Mouse (Mus musculus): ENCODE measurements around the gene Trappc3. TPM values are rescaled to one million over a fixed set of nuclear protein-coding genes. Genes with fewer than 3 reads are reported as not detected.
"Not testable (repeated sequence)": the region's sequence is repeated elsewhere in the genome, so short reads cannot be mapped to it uniquely, and the experiment has no call there.

The Trappc3 gene
- 97.2 and 103 TPM in 2 replicates for polyA plus RNA-seq (2015; fragmentation: Nextera tagmentation; extraction: Ambion mirVana)

- under 1% methylated on average over 46 of the region's 46 CpGs for WGBS
- Histone ChIP-seq H3K9me3 (replicated peaks; ENCODE audit: control insufficient read depth, low read length) (no peaks in the 10 kb centered on the region), H3K36me3 (ENCODE audit: control insufficient read depth, insufficient read depth, low read length) (no peaks in the 10 kb centered on the region), H3K4me1 (ENCODE audit: control insufficient read depth, insufficient read depth, low read length) (peaks cover 43% of the 10 kb centered on the region), H3K4me2 (ENCODE audit: low read depth, low read length) (peak within 1 kb of the TSS; percentile 81), H3K4me3 (replicated peaks; ENCODE audit: low read length) (peak within 1 kb of the TSS; percentile 59), H3K9ac (ENCODE audit: low read length) (peak within 1 kb of the TSS; percentile 86), H3K27ac (ENCODE audit: low read length) (peak within 1 kb of the TSS; percentile 94), H3K27me3 (ENCODE audit: control insufficient read depth, insufficient read depth, low read length) (no peaks in the 10 kb centered on the region)
- ATAC-seq (ENCODE audit: insufficient read depth, low FRiP score) = peak; percentile 94
Observed at GRCm38 (mm10) chr4:126262119-126262807, at the start of gene Trappc3. TSS of gene Trappc3 (plus strand) at chr4:126262325.

- no peaks in the 10 kb centered on the region for H3K9me3 ChIP-seq (replicated peaks; ENCODE audit: control insufficient read depth, low read length)
- H3K36me3 ChIP-seq (ENCODE audit: control insufficient read depth, insufficient read depth, low read length) = no peaks in the 10 kb centered on the region
- H3K4me1 ChIP-seq (ENCODE audit: control insufficient read depth, insufficient read depth, low read length) = no peaks in the 10 kb centered on the region
- no peak overlapping the region for H3K4me3 ChIP-seq (replicated peaks; ENCODE audit: low read length)
- no peak overlapping the region for H3K9ac ChIP-seq (ENCODE audit: low read length)
- no peak overlapping the region for H3K27ac ChIP-seq (ENCODE audit: low read length)
- ATAC-seq (ENCODE audit: insufficient read depth, low FRiP score) = no peak; the same call in 1 of the 2 replicates
- WGBS = 69% methylated on average over 6 of the region's 6 CpGs
- no peak overlapping the region for H3K4me2 ChIP-seq (ENCODE audit: low read depth, low read length)
- H3K27me3 ChIP-seq (ENCODE audit: control insufficient read depth, insufficient read depth, low read length) = no peaks in the 10 kb centered on the region
Observed at GRCm38 (mm10) chr4:126217771-126218170, 44.4 kb upstream of the Trappc3 start.

GRCm38 (mm10) chr4:126219540-126219939 is 42.6 kb upstream of the Trappc3 start:
- H3K27me3 ChIP-seq (ENCODE audit: control insufficient read depth, insufficient read depth, low read length); H3K4me3 ChIP-seq (replicated peaks; ENCODE audit: low read length); H3K36me3 ChIP-seq (ENCODE audit: control insufficient read depth, insufficient read depth, low read length); H3K4me1 ChIP-seq (ENCODE audit: control insufficient read depth, insufficient read depth, low read length); ATAC-seq (ENCODE audit: insufficient read depth, low FRiP score); H3K27ac ChIP-seq (ENCODE audit: low read length); H3K9me3 ChIP-seq (replicated peaks; ENCODE audit: control insufficient read depth, low read length); H3K4me2 ChIP-seq (ENCODE audit: low read depth, low read length); H3K9ac ChIP-seq (ENCODE audit: low read length): not testable (repeated sequence)
- WGBS = 63% methylated on average over 3 of the region's 3 CpGs

- no peaks in the 10 kb centered on the region for H3K36me3 ChIP-seq (ENCODE audit: control insufficient read depth, insufficient read depth, low read length)
- H3K4me1 ChIP-seq (ENCODE audit: control insufficient read depth, insufficient read depth, low read length) = no peaks in the 10 kb centered on the region
- 88% methylated on average over 10 of the region's 10 CpGs for WGBS
- no peaks in the 10 kb centered on the region for H3K27me3 ChIP-seq (ENCODE audit: control insufficient read depth, insufficient read depth, low read length)
- no peak overlapping the region for H3K9ac ChIP-seq (ENCODE audit: low read length)
- H3K4me3 ChIP-seq (replicated peaks; ENCODE audit: low read length) = no peak overlapping the region
- no peak for ATAC-seq (ENCODE audit: insufficient read depth, low FRiP score)
- H3K27ac ChIP-seq (ENCODE audit: low read length) = no peak overlapping the region
- no peak overlapping the region for H3K4me2 ChIP-seq (ENCODE audit: low read depth, low read length)
- H3K9me3 ChIP-seq (replicated peaks; ENCODE audit: control insufficient read depth, low read length) = no peaks in the 10 kb centered on the region
Observed at GRCm38 (mm10) chr4:126220045-126220444, 42.1 kb upstream of the Trappc3 start.

DNA sequence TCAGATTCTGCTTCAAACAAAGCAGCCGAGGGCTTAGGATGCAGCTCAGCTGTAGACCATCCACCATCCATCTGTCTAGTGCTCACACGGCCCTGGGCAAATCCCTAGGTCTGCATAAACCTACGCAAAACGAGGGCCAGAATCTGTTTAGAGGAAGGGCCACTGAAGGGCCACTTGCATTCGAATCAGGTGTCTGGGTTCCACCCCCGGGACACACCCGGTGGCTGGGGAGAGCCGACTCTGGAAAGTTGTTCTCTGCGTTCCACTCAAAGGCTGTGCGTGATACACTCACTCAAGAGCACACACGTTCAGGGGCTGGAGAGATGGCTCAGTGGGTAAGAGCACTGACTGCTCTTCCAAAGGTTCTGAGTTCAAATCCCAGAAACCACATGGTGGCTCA is 39.5 kb upstream of the Trappc3 start:
- no peaks in the 10 kb centered on the region for H3K27me3 ChIP-seq (ENCODE audit: control insufficient read depth, insufficient read depth, low read length)
- WGBS = 86% methylated on average over 11 of the region's 11 CpGs
- H3K4me1 ChIP-seq (ENCODE audit: control insufficient read depth, insufficient read depth, low read length) = peaks cover 5% of the 10 kb centered on the region
- no peak overlapping the region for H3K27ac ChIP-seq (ENCODE audit: low read length)
- H3K36me3 ChIP-seq (ENCODE audit: control insufficient read depth, insufficient read depth, low read length) = no peaks in the 10 kb centered on the region
- no peak overlapping the region for H3K4me3 ChIP-seq (replicated peaks; ENCODE audit: low read length)
- no peak for ATAC-seq (ENCODE audit: insufficient read depth, low FRiP score)
- no peaks in the 10 kb centered on the region for H3K9me3 ChIP-seq (replicated peaks; ENCODE audit: control insufficient read depth, low read length)
- H3K9ac ChIP-seq (ENCODE audit: low read length) = no peak overlapping the region
- no peak overlapping the region for H3K4me2 ChIP-seq (ENCODE audit: low read depth, low read length)

GRCm38 (mm10) chr4:126226640-126227039 is 35.5 kb upstream of the Trappc3 start:
- H3K4me3 ChIP-seq (replicated peaks; ENCODE audit: low read length) = no peak overlapping the region
- WGBS = 50% methylated on average over 12 of the region's 12 CpGs
- peaks cover 5% of the 10 kb centered on the region; the same call in 1 of the 2 replicates for H3K36me3 ChIP-seq (ENCODE audit: control insufficient read depth, insufficient read depth, low read length)
- no peak overlapping the region for H3K9ac ChIP-seq (ENCODE audit: low read length)
- peak overlapping the region; percentile 74; the same call in 1 of the 2 replicates for H3K4me2 ChIP-seq (ENCODE audit: low read depth, low read length)
- H3K27ac ChIP-seq (ENCODE audit: low read length) = no peak overlapping the region
- no peaks in the 10 kb centered on the region for H3K27me3 ChIP-seq (ENCODE audit: control insufficient read depth, insufficient read depth, low read length)
- no peaks in the 10 kb centered on the region for H3K9me3 ChIP-seq (replicated peaks; ENCODE audit: control insufficient read depth, low read length)
- H3K4me1 ChIP-seq (ENCODE audit: control insufficient read depth, insufficient read depth, low read length) = peaks cover 6% of the 10 kb centered on the region
- ATAC-seq (ENCODE audit: insufficient read depth, low FRiP score) = no peak

DNA sequence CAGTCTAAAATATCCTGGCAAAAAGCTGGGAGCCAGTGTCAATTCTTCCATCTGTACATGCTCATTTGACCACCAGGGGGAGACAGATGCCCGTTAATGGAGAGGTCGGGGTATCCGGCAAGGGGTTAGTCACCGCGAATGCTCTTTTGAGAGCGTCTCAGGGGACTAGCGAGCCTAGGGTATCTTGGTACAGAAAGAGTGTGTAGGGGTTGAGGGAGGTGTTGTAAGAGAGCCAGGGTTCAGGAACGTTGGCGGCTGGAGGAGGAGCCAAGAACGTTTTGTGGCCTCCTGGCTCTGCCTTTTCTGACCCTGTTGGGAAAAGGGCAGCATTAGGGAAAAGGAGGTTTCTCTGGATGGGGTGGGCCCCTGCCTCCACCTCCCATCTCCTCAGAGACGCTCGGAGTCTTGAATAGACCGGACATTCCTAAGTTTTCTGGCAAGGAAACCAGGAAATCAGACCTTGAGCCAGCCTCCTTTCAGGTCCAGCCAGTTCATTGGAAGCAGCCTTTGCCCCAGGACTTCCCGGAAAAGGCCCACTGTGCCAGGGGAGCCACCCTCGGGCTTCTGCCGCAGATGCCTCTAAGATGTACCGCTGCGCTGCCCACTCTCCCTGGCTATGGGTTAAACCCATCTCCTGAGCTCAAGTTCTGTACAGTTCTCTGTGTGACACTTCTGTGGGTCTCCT is 34.9 kb upstream of the Trappc3 start:
- peak overlapping the region; percentile 41 for H3K4me3 ChIP-seq (replicated peaks; ENCODE audit: low read length)
- H3K36me3 ChIP-seq (ENCODE audit: control insufficient read depth, insufficient read depth, low read length) = peaks cover 5% of the 10 kb centered on the region; the same call in 1 of the 2 replicates
- peak overlapping the region; percentile 61 for H3K27ac ChIP-seq (ENCODE audit: low read length)
- 7% methylated on average over 18 of the region's 18 CpGs for WGBS
- H3K9ac ChIP-seq (ENCODE audit: low read length) = peak overlapping the region; percentile 65
- ATAC-seq (ENCODE audit: insufficient read depth, low FRiP score) = peak; percentile 83; the same call in 1 of the 2 replicates
- peak overlapping the region; percentile 74 for H3K4me2 ChIP-seq (ENCODE audit: low read depth, low read length)
- no peaks in the 10 kb centered on the region for H3K27me3 ChIP-seq (ENCODE audit: control insufficient read depth, insufficient read depth, low read length)
- peaks cover 6% of the 10 kb centered on the region for H3K4me1 ChIP-seq (ENCODE audit: control insufficient read depth, insufficient read depth, low read length)
- H3K9me3 ChIP-seq (replicated peaks; ENCODE audit: control insufficient read depth, low read length) = no peaks in the 10 kb centered on the region

GRCm38 (mm10) chr4:126228144-126228543 is 34.0 kb upstream of the Trappc3 start:
- Histone ChIP-seq H3K4me3 (replicated peaks; ENCODE audit: low read length) (no peak overlapping the region), H3K27ac (ENCODE audit: low read length) (peak overlapping the region; percentile 8; the same call in 1 of the 2 replicates), H3K4me1 (ENCODE audit: control insufficient read depth, insufficient read depth, low read length) (peaks cover 6% of the 10 kb centered on the region), H3K9ac (ENCODE audit: low read length) (no peak overlapping the region), H3K9me3 (replicated peaks; ENCODE audit: control insufficient read depth, low read length) (no peaks in the 10 kb centered on the region), H3K36me3 (ENCODE audit: control insufficient read depth, insufficient read depth, low read length) (peaks cover 9% of the 10 kb centered on the region), H3K27me3 (ENCODE audit: control insufficient read depth, insufficient read depth, low read length) (no peaks in the 10 kb centered on the region), H3K4me2 (ENCODE audit: low read depth, low read length) (no peak overlapping the region)
- WGBS = 20% methylated on average over 5 of the region's 5 CpGs
- ATAC-seq (ENCODE audit: insufficient read depth, low FRiP score) = no peak

- ATAC-seq (ENCODE audit: insufficient read depth, low FRiP score) = no peak
- Histone ChIP-seq H3K27me3 (ENCODE audit: control insufficient read depth, insufficient read depth, low read length) (no peaks in the 10 kb centered on the region), H3K4me1 (ENCODE audit: control insufficient read depth, insufficient read depth, low read length) (peaks cover 6% of the 10 kb centered on the region), H3K9me3 (replicated peaks; ENCODE audit: control insufficient read depth, low read length) (no peaks in the 10 kb centered on the region), H3K4me2 (ENCODE audit: low read depth, low read length) (no peak overlapping the region), H3K27ac (ENCODE audit: low read length) (no peak overlapping the region), H3K36me3 (ENCODE audit: control insufficient read depth, insufficient read depth, low read length) (peaks cover 26% of the 10 kb centered on the region), H3K4me3 (replicated peaks; ENCODE audit: low read length) (no peak overlapping the region), H3K9ac (ENCODE audit: low read length) (no peak overlapping the region)
- 46% methylated on average over 7 of the region's 7 CpGs for WGBS
Observed at GRCm38 (mm10) chr4:126229900-126230299, 32.2 kb upstream of the Trappc3 start.

Data from stomach, embryonic 16.5 days (tissue).